Mouse (Mus musculus): Measurements from ENCODE around the gene 1700125H20Rik. TPM values are rescaled to one million over a fixed set of nuclear protein-coding genes. Genes with fewer than 3 reads are reported as not detected.

Gene 1700125H20Rik
- total and polyA plus RNA-seq, 3 experiments = not detected

- peaks cover 9% of the 10 kb centered on the region for H3K36me3 ChIP-seq (ENCODE audit: control insufficient read depth, insufficient read depth, low read length)
- no peaks in the 10 kb centered on the region for H3K4me1 ChIP-seq (ENCODE audit: control insufficient read depth, insufficient read depth, low read length)
- intact Hi-C loops (cut with DNase I) = no loop called here
- no peaks in the 10 kb centered on the region for H3K79me2 ChIP-seq (replicated peaks; ENCODE audit: control insufficient read depth, insufficient read depth, low read length)
- TF ChIP-seq EP300 (IDR thresholded peaks at IDR 0.05; ENCODE audit: insufficient read depth, low read depth, low read length) = no peak
- no peak for TF ChIP-seq CTCF (IDR thresholded peaks at IDR 0.05)
- no peak for TF ChIP-seq POLR2A (IDR thresholded peaks at IDR 0.05; ENCODE audit: insufficient read depth, low read depth, low read length)
- no peak for DNase-seq
- WGBS = 69% methylated on average over 3 of the region's 3 CpGs
- no peak overlapping the region for H3K9ac ChIP-seq (ENCODE audit: low read depth, low read length)
- H3K27ac ChIP-seq = no peak overlapping the region
- no peak overlapping the region for H3K4me3 ChIP-seq
- H3K27me3 ChIP-seq (ENCODE audit: control insufficient read depth, insufficient read depth, low read length) = no peaks in the 10 kb centered on the region
These were observed 44.5 kb downstream of the 1700125H20Rik start for GRCm38 (mm10) chr11:85214679-85215078.

- H3K4me1 ChIP-seq (ENCODE audit: control insufficient read depth, insufficient read depth, low read length) = no peaks in the 10 kb centered on the region
- intact Hi-C loops (cut with DNase I) = no loop called here
- 90% methylated on average over 3 of the region's 3 CpGs for WGBS
- H3K79me2 ChIP-seq (replicated peaks; ENCODE audit: control insufficient read depth, insufficient read depth, low read length) = peaks cover 11% of the 10 kb centered on the region
- no peak overlapping the region for H3K9ac ChIP-seq (ENCODE audit: low read depth, low read length)
- peaks cover 2% of the 10 kb centered on the region; the same call in 1 of the 2 replicates for H3K36me3 ChIP-seq (ENCODE audit: control insufficient read depth, insufficient read depth, low read length)
- H3K27me3 ChIP-seq (ENCODE audit: control insufficient read depth, insufficient read depth, low read length) = no peaks in the 10 kb centered on the region
- no peak for DNase-seq
- no peak overlapping the region for H3K27ac ChIP-seq
- no peak overlapping the region for H3K4me3 ChIP-seq
- TF ChIP-seq CTCF (IDR thresholded peaks at IDR 0.05) (no peak), EP300 (IDR thresholded peaks at IDR 0.05; ENCODE audit: insufficient read depth, low read depth, low read length) (no peak), POLR2A (IDR thresholded peaks at IDR 0.05; ENCODE audit: insufficient read depth, low read depth, low read length) (no peak)
These were observed 48.8 kb downstream of the 1700125H20Rik start for GRCm38 (mm10) chr11:85219014-85219413.

DNA sequence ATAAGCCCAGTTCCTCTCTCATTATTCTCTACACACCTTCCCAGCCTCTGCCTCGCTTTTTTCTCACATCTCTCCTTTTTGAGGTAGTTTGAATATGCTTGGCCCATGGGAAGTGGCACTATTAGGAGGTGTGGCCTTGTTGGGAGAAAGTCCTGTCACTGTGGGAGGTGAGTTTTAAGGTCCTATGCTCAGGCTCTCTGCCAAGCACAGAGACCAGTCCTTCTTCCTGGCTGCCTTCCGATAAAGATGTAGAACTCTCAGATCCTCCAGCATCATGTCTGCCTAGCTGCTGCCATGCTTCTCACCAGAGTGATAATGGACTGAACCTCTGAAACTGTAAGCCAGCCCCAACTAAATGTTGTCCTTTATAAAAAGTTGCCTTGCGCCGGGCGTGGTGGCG, 52.4 kb downstream of the 1700125H20Rik start:
- Histone ChIP-seq H3K36me3 (ENCODE audit: control insufficient read depth, insufficient read depth, low read length) (no peaks in the 10 kb centered on the region), H3K4me1 (ENCODE audit: control insufficient read depth, insufficient read depth, low read length) (peaks cover 2% of the 10 kb centered on the region), H3K27ac (no peak overlapping the region), H3K27me3 (ENCODE audit: control insufficient read depth, insufficient read depth, low read length) (no peaks in the 10 kb centered on the region), H3K9ac (ENCODE audit: low read depth, low read length) (no peak overlapping the region), H3K4me3 (no peak overlapping the region), H3K79me2 (replicated peaks; ENCODE audit: control insufficient read depth, insufficient read depth, low read length) (peaks cover 16% of the 10 kb centered on the region)
- intact Hi-C loops (cut with DNase I) = no loop called here
- no peak for DNase-seq
- WGBS = 90% methylated on average over 6 of the region's 6 CpGs
- TF ChIP-seq POLR2A (IDR thresholded peaks at IDR 0.05; ENCODE audit: insufficient read depth, low read depth, low read length) = no peak

- Histone ChIP-seq H3K79me2 (replicated peaks; ENCODE audit: control insufficient read depth, insufficient read depth, low read length) (peaks cover 20% of the 10 kb centered on the region), H3K36me3 (ENCODE audit: control insufficient read depth, insufficient read depth, low read length) (no peaks in the 10 kb centered on the region), H3K27ac (no peak overlapping the region), H3K27me3 (ENCODE audit: control insufficient read depth, insufficient read depth, low read length) (no peaks in the 10 kb centered on the region), H3K9ac (ENCODE audit: low read depth, low read length) (no peak overlapping the region), H3K4me3 (no peak overlapping the region), H3K4me1 (ENCODE audit: control insufficient read depth, insufficient read depth, low read length) (peaks cover 2% of the 10 kb centered on the region)
- intact Hi-C loops (cut with DNase I) = no loop called here
- WGBS = 95% methylated on average over 3 of the region's 3 CpGs
- no peak for DNase-seq
- no peak for TF ChIP-seq EP300 (IDR thresholded peaks at IDR 0.05; ENCODE audit: insufficient read depth, low read depth, low read length)
- TF ChIP-seq CTCF (IDR thresholded peaks at IDR 0.05) = no peak
- no peak for TF ChIP-seq POLR2A (IDR thresholded peaks at IDR 0.05; ENCODE audit: insufficient read depth, low read depth, low read length)
These were observed 53.0 kb downstream of the 1700125H20Rik start for GRCm38 (mm10) chr11:85223248-85223647.

Other genes with a start within 250 kb of the 1700125H20Rik start
- 10 to 100 TPM; 29.3 to 40.9 TPM for gene Car4, start 212.6 kb upstream of the 1700125H20Rik start, total RNA-seq (2021)
- gene Car4, start 212.6 kb upstream of the 1700125H20Rik start, polyA plus RNA-seq (2012; rRNA removed) = 23.0 and 40.2 TPM in 2 replicates
- gene Usp32, start 30.2 kb upstream of the 1700125H20Rik start, total RNA-seq (2021) = 10 to 100 TPM; 22.6 to 24.5 TPM
- 4.0 and 9.0 TPM in 2 replicates for gene Usp32, start 30.2 kb upstream of the 1700125H20Rik start, polyA plus RNA-seq (2012; rRNA removed)
- gene Appbp2, start 64.7 kb downstream of the 1700125H20Rik start, total RNA-seq (2021) = 10 to 100 TPM; 14.6 to 16.1 TPM
- gene Appbp2, start 64.7 kb downstream of the 1700125H20Rik start, polyA plus RNA-seq (2012; rRNA removed) = 6.8 and 12.0 TPM in 2 replicates
- 10 to 100 TPM in 1 of 2 experiments, 1 to 10 TPM in 1; 6.8 to 10.2 TPM for gene Ppm1d, start 140.8 kb downstream of the 1700125H20Rik start, total RNA-seq (2021)
- gene Ppm1d, start 140.8 kb downstream of the 1700125H20Rik start, polyA plus RNA-seq (2012; rRNA removed) = 2.9 and 5.7 TPM in 2 replicates
- 10 to 100 TPM; 36.0 to 40.4 TPM for gene Bcas3, start 182.8 kb downstream of the 1700125H20Rik start, total RNA-seq (2021)
- gene Bcas3, start 182.8 kb downstream of the 1700125H20Rik start, polyA plus RNA-seq (2012; rRNA removed) = 23.0 and 26.6 TPM in 2 replicates